Mouse (Mus musculus) bone marrow macrophage, adult 2 months (primary cell): ENCODE data around the gene Disp1.

Experiments used
- CTCF ChIP-seq: IDR thresholded peaks from 2 replicates; pipeline ENCODE4 v1.5.1; 2012; ENCODE audit warnings: low read depth, mild to moderate bottlenecking, low read length, moderate library complexity
- POLR2A ChIP-seq: IDR thresholded peaks from 2 replicates; pipeline ENCODE4 v1.6.1; 2012; ENCODE audit warnings: mild to moderate bottlenecking, low read depth, low read length, borderline replicate concordance

DNA sequence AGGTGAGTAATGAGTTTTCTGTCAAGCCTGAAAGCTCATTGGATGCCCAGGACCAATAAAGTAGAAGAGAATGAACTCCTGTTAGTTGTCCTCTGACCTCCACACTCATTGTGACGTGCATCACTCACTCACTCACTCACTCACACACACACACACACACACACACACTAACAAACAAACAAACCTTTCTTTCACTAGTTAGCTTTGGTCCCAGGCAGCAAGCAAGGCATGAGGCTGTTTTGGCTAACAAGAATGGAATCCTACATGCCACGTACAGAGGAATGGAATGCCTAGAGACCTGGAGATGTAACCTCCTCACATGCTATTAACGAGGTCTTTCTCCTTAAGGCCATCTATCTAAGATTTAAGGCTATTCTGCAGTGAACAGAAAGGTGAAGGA lies 97.6 kb downstream of the Disp1 start:
- TF ChIP-seq POLR2A, result no peak
- no peak for TF ChIP-seq CTCF
